Mouse (Mus musculus) activated CD4-positive, CD25-positive, alpha-beta regulatory T cell, adult 4 months (primary cell): ENCODE results near the gene Gm45234. TPM values are rescaled to one million over a fixed set of nuclear protein-coding genes. Genes with fewer than 3 reads are reported as not detected.

Experiments used
- ATAC-seq: one replicate; pipeline ENCODE4 v1.8.0; 2017
- polyA plus RNA-seq, 2 experiments: library from polyadenylated mRNA; unstranded; fragments of 100-300 nt; shearing (Covaris generic); gene quantifications; one replicate each; pipeline ENCODE4 v1.2.1; 2017

The Gm45234 gene
- polyA plus RNA-seq, 2 experiments from 2014 or later = not detected

- no peak for ATAC-seq
These were observed 10.1 kb upstream of the Gm45234 start for GRCm38 (mm10) chr6:124765951-124766350.

- peak; percentile 61 for ATAC-seq
These were observed 3.4 kb upstream of the Gm45234 start for GRCm38 (mm10) chr6:124759259-124759658.

DNA sequence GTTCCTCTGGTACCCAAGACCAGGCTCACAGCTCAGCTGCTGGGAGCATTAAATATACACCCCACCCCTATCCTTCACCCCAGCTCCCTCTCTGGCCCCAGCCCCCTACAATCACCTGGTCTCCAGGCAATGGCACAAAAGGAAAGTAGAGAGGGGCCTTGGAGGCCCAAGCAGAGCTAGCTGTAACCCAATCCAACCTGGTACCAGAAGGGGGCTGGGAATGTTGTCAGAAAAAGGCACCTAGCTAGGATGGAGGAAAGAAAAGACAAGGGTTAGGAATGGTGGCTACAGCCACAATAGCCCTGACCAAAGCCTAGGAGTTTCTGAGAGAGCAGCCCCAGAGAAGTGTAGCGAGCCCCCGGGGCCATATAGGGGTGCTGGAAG, 3.0 kb upstream of the Gm45234 start:
- ATAC-seq = no peak

DNA sequence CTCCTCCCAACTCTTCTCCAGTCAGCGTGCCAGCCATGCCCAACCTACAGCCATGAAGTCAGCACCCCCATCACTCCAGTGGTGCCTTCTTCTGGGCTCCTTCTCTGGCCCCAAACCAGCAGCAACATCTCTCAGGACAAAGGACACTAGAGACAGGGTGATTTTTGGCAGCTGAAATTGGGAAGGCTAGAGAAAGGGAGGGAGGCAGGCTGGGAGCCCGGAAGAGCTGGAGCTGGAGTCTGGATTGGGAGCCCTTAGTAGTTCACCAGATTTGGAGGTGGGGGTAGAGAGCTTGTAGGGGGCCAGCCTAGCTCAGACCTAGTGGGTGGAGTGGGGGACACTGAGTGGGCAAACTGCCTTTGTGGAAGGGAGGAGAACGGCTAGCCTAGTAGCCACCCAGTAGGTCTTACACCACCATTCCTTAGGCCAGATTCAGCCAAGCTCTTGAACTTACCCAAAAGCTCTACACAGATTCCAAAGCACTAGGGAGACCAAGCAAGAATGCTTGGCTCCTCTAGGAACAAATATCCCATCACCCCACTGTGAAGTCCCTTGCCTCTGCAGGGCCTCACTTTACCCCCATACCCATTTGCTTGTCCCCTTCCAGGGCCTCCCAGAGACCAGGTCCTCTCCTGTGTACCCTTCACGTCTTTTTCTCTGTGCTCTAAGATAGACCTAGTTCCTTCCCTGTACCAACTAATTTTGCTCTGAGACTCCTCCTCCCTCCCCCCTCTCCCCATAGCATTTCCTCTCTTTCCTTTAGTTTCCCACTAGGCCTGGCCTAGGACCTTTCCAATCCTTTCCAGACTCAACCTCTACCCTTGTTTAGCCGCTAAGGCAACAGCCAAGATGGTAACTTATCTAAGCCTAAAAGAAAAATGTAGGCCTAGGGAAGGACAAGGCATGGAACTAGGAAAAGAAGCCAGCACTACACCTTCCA, 2.4 kb upstream of the Gm45234 start:
- ATAC-seq = no peak

DNA sequence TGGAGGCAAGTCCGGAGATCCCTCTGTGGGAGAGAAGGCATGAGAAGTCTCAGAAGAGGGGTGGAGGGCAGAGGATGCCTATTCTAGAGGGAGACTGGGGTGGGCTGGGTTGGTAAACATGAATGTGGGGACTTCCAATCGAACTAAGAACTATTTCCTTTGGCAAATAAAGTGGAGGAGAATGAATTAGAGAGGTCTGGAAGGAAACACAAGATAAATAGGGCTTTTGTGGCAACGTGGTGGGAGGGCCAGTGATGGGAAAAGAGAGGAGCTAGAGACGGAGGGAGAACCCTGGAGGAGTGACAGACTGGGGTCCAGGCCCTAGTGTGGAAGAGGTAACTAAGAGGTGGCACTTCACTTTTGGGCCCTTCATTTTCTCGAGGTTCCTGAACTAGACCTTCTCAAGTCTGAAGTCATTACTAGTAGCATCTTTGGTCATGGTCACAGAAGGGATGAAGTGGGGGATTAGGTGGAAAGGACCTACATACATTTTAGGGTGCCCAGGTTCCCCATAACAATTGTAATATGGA, 1.6 kb upstream of the Gm45234 start:
- ATAC-seq = no peak

GRCm38 (mm10) chr6:124756652-124757350, 980 bp upstream of the Gm45234 start:
- ATAC-seq = peak; percentile 25

DNA sequence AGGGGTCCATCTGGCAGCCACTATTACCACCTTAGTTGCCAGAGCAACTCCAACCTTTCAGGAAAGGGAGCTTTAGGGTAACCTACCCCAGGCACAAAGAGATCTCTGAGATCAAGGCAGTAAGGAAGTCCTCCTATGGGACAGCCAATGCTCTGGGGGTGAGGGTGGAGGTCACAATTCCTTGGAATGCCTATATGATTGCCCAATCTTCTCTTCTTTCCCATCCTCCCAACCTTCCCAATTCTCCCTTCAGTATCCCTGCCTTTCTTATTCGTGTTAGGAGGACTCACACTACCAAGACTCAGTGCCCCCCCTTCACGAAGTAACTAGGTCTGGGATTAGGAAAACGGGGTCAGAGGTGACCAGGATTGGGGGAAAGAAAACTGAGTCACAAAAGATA, 515 bp downstream of the Gm45234 start:
- no peak for ATAC-seq

GRCm38 (mm10) chr6:124753861-124754260, 2.0 kb downstream of the Gm45234 start:
- ATAC-seq = no peak

DNA sequence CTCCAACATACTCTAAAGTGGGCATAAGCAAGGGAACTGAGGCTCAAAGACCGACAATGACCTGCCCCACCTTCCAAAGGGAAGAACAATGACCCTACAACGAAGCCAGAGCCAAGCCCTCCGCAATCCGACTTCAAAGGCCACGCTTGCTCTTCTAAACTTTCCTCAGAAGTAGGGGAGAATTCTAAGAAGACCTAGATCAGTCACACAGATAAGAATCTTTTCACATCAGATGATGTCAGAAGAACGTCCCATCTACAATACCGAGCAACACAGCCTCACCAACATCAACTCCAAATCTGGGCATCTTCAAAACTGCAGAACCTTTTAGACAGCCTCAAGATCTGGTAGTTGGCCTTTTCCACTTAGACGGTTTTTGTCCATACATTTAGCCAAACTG, 5.4 kb downstream of the Gm45234 start:
- ATAC-seq = peak; percentile 67

GRCm38 (mm10) chr6:124746654-124747632, 8.9 kb downstream of the Gm45234 start:
- no peak for ATAC-seq

GRCm38 (mm10) chr6:124746296-124746605, 9.6 kb downstream of the Gm45234 start:
- no peak for ATAC-seq

- ATAC-seq = peak; percentile 55
These were observed 10.1 kb downstream of the Gm45234 start for GRCm38 (mm10) chr6:124745490-124746295.

DNA sequence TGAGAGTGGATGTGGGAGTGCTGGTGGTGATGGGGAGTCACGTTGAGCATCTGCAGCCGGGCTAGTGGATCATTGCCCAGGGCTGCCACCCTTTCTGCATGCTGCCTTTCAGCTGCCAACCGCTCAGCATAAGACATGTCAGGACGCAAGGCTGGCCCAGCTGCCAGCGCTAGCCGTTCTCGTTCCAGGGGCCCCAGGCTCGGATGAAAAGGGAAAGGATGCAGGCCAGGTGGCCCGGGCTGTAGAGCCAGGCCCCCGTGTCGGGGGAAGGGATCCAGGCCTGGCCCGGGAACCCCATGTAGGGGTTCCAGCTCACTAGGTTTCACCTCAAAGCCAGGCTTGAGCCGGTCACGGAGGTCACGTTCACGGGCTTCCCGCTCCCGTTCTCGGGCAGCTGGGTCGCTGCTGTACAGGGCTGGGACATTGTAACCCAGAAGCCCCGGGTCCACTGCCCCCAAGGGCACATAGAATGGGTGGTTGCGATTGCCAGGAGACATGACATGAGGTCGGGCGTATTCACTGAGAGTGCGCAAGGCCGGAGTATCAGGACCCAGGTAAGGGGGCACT, 11.0 kb downstream of the Gm45234 start:
- no peak for ATAC-seq

DNA sequence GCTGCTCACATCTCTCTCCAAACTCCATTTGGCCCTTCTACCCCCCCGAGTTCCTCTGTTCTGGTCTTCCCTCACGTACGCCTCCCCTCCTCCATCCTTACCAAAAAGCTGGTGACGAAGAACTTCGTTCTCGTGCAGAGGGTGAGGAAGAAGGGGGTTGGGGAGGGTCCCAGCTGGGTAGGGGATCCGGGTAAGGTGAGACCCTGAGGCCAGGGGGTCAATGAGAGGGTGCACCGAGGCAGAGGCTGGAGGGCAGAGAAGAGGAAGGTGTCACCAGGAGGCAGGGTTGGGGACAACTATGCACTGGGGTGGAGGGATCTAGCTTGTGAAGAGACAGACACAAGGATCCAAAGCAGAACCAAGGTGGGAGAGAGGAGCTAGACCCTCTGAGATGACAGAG, 12.2 kb downstream of the Gm45234 start:
- ATAC-seq = no peak

GRCm38 (mm10) chr6:124742839-124743514, 12.8 kb downstream of the Gm45234 start:
- no peak for ATAC-seq

GRCm38 (mm10) chr6:124741842-124742241, 14.0 kb downstream of the Gm45234 start:
- no peak for ATAC-seq

GRCm38 (mm10) chr6:124740888-124741761, 14.7 kb downstream of the Gm45234 start, which contains the start of gene Grcc10:
TSS of gene Grcc10 (minus strand) at chr6:124741374.
- peak; percentile 82 for ATAC-seq

- peak; percentile 9 for ATAC-seq
These were observed 15.5 kb downstream of the Gm45234 start for GRCm38 (mm10) chr6:124740211-124740887.
